Mouse (Mus musculus) liver, postnatal 0 days (tissue): ENCODE measurements around the gene Clec4a1. TPM values are rescaled to one million over a fixed set of nuclear protein-coding genes. Genes with fewer than 3 reads are reported as not detected.

Experiments
- ATAC-seq: fragments of 200-750 bp; cut with Nextera tagmentation; 2 replicates; pipeline ENCODE4 v1.8.0; 2017; ENCODE audit warnings: mild to moderate bottlenecking, moderate library complexity
- DNase-seq: peaks from one replicate; pipeline ENCODE4 v3.0.0-alpha.2; 2016
- H3K27ac ChIP-seq: fragments of 300-500 bp; sonication (generic); 2 replicates; pipeline ENCODE4 v1.5.1; 2014; ENCODE audit warnings: antibody characterized with exemption, moderate library complexity, mild to moderate bottlenecking, low read depth
- H3K27me3 ChIP-seq: fragments of 300-500 bp; sonication (generic); 2 replicates; pipeline ENCODE4 v1.6.1; 2014; ENCODE audit warnings: low read length, control low read depth, mixed read lengths; ENCODE audit not compliant: insufficient read depth
- H3K36me3 ChIP-seq: fragments of 300-500 bp; sonication (generic); replicated peaks from 2 replicates; pipeline ENCODE4 v1.6.1; 2014; ENCODE audit warnings: mild to moderate bottlenecking, control low read depth, low read length, moderate library complexity, mixed read lengths; ENCODE audit not compliant: insufficient read depth
- H3K4me1 ChIP-seq: fragments of 300-500 bp; sonication (generic); 2 replicates; pipeline ENCODE4 v1.6.1; 2014; ENCODE audit warnings: antibody characterized with exemption, mild to moderate bottlenecking, control low read depth; ENCODE audit not compliant: insufficient read depth
- H3K4me2 ChIP-seq: fragments of 300-500 bp; sonication (generic); 2 replicates; pipeline ENCODE4 v1.6.1; 2014; ENCODE audit warnings: low read depth, mild to moderate bottlenecking, low read length, moderate library complexity, mixed read lengths
- H3K4me3 ChIP-seq: fragments of 300-500 bp; sonication (generic); 2 replicates; pipeline ENCODE4 v1.5.1; 2014; ENCODE audit warnings: low read depth, low read length
- H3K9ac ChIP-seq: fragments of 300-500 bp; sonication (generic); replicated peaks from 2 replicates; pipeline ENCODE4 v1.6.1; 2014; ENCODE audit warnings: mild to moderate bottlenecking, moderate library complexity
- H3K9me3 ChIP-seq: fragments of 300-500 bp; sonication (generic); 2 replicates; pipeline ENCODE4 v1.6.1; 2016; ENCODE audit warnings: mild to moderate bottlenecking, control low read depth, low read length, mixed read lengths
- CTCF ChIP-seq: sonication (generic); IDR thresholded peaks from 2 replicates; pipeline ENCODE4 v1.5.1; 2016; ENCODE audit warnings: antibody characterized with exemption, low read depth
- EP300 ChIP-seq: IDR thresholded peaks from 2 replicates; pipeline ENCODE4 v1.6.1; 2016; ENCODE audit warnings: antibody characterized with exemption, low read depth, mild to moderate bottlenecking
- WGBS: fragments of 180-500 bp; shearing (Covaris S2); extraction: QIAGEN DNeasy Blood & Tissue Kit; methylation state at CpG from one replicate; pipeline ENCODE4 v1.1.7; 2014; ENCODE audit not compliant: insufficient replicate concordance; 5-methylcytosine and 5-hydroxymethylcytosine counted together
- polyA plus RNA-seq: library from polyadenylated mRNA; unstranded; fragments of >200 nt; fragmentation: Nextera tagmentation; extraction: Ambion mirVana; gene quantifications from 2 replicates; pipeline ENCODE4 v1.2.1, GENCODE M21; 2015

Clec4a1 gene
- polyA plus RNA-seq, 1 experiment from 2014 or later = 6.4 TPM

- Histone ChIP-seq H3K4me3 (no peak overlapping the region), H3K27ac (peak overlapping the region; percentile 63), H3K36me3 (peaks cover 62% of the 10 kb centered on the region), H3K27me3 (no peaks in the 10 kb centered on the region), H3K4me1 (peaks cover 22% of the 10 kb centered on the region; the same call in 1 of the 2 replicates), H3K4me2 (peak overlapping the region; percentile 3; the same call in 1 of the 2 replicates), H3K9ac (no peak overlapping the region), H3K9me3 (no peaks in the 10 kb centered on the region)
- WGBS = 61% methylated on average over 7 of the region's 7 CpGs
- TF ChIP-seq EP300 = no peak
- no peak for TF ChIP-seq CTCF
- ATAC-seq = peak; percentile 72
- no peak for DNase-seq
These were observed 41.7 kb upstream of the Clec4a1 start for GRCm38 (mm10) chr6:122879781-122880505.

DNA sequence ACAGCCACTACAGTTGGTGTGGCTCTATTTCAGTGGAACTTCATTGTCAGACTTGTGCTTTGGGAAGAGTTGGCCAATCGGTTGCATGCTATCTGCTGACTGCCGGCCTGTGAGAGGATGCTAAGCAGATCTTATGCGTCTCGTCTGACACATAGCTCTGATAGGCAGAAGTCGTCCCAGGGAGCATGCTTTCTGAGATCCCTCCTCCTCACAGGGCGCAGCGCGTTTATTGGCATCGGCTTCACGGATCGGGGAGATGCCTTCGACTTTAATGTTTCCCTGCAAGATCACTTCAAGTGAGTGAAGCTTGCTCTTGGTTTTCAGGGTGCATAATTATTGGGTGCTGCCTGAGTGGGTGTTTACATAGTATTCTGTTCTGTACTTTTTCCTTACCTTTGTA lies 40.4 kb upstream of the Clec4a1 start:
- no peak overlapping the region for H3K4me2 ChIP-seq
- no peak overlapping the region for H3K4me3 ChIP-seq
- 91% methylated on average over 12 of the region's 12 CpGs for WGBS
- H3K9ac ChIP-seq = no peak overlapping the region
- peaks cover 14% of the 10 kb centered on the region; the same call in 1 of the 2 replicates for H3K4me1 ChIP-seq
- no peak for ATAC-seq
- H3K27ac ChIP-seq = no peak overlapping the region
- H3K9me3 ChIP-seq = no peaks in the 10 kb centered on the region
- TF ChIP-seq CTCF (no peak), EP300 (no peak)
- DNase-seq = no peak
- no peaks in the 10 kb centered on the region for H3K27me3 ChIP-seq
- H3K36me3 ChIP-seq = peaks cover 72% of the 10 kb centered on the region

DNA sequence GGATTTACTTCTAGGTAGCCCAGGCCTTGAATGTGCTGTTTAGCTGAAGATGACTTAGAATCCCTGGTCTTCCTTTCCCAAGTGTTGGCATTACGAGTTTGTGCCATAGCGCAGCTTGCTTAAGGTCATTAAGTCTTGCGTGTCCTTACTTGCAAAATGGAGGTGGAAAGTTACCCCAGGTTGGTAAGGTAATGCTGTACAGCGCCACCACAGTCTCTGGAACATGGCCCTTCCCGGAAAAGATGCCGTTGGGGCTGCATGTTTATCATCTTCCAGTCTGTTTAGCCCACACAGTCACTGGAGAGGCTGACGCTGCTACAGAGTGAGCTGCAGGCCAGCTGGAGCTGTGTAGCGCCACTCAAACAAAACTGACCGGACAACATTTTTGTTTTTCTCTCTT lies 38.0 kb upstream of the Clec4a1 start:
- H3K9me3 ChIP-seq = no peaks in the 10 kb centered on the region
- peaks cover 6% of the 10 kb centered on the region; the same call in 1 of the 2 replicates for H3K4me1 ChIP-seq
- H3K27me3 ChIP-seq = no peaks in the 10 kb centered on the region
- no peak for TF ChIP-seq EP300
- no peak for TF ChIP-seq CTCF
- WGBS = 89% methylated on average over 9 of the region's 9 CpGs
- no peak overlapping the region for H3K9ac ChIP-seq
- DNase-seq (peak; percentile 11), ATAC-seq (no peak)
- no peak overlapping the region for H3K4me3 ChIP-seq
- no peak overlapping the region for H3K27ac ChIP-seq
- H3K36me3 ChIP-seq = peaks cover 83% of the 10 kb centered on the region
- H3K4me2 ChIP-seq = no peak overlapping the region

GRCm38 (mm10) chr6:122889599-122889998 lies 32.0 kb upstream of the Clec4a1 start:
- WGBS = 81% methylated on average over 2 of the region's 2 CpGs

GRCm38 (mm10) chr6:122892442-122893049 lies 29.1 kb upstream of the Clec4a1 start:
- Histone ChIP-seq H3K4me3 (no peak overlapping the region), H3K27me3 (no peaks in the 10 kb centered on the region), H3K4me2 (no peak overlapping the region), H3K4me1 (no peaks in the 10 kb centered on the region), H3K36me3 (peaks cover 35% of the 10 kb centered on the region), H3K27ac (no peak overlapping the region), H3K9me3 (no peaks in the 10 kb centered on the region), H3K9ac (no peak overlapping the region)
- ATAC-seq = peak; percentile 55; the same call in 1 of the 2 replicates
- WGBS = 15% methylated on average over 2 of the region's 2 CpGs
- peak; percentile 76 for DNase-seq
- TF ChIP-seq CTCF (peak; percentile 92), EP300 (no peak)

More at GRCm38 (mm10) chr6:122889599-122889998, 32.0 kb upstream of the Clec4a1 start:
- Histone ChIP-seq H3K9me3 (no peaks in the 10 kb centered on the region), H3K9ac (no peak overlapping the region), H3K27me3 (no peaks in the 10 kb centered on the region), H3K4me3 (no peak overlapping the region), H3K27ac (no peak overlapping the region), H3K4me2 (no peak overlapping the region), H3K36me3 (peaks cover 59% of the 10 kb centered on the region), H3K4me1 (no peaks in the 10 kb centered on the region)
- no peak for ATAC-seq
- TF ChIP-seq CTCF (no peak), EP300 (no peak)
- peak; percentile 6 for DNase-seq

GRCm38 (mm10) chr6:122919922-122920321 lies 1.7 kb upstream of the Clec4a1 start:
- no peak for ATAC-seq
- Histone ChIP-seq H3K36me3 (no peaks in the 10 kb centered on the region), H3K4me2 (no peak overlapping the region), H3K4me1 (no peaks in the 10 kb centered on the region), H3K27ac (no peak overlapping the region), H3K27me3 (no peaks in the 10 kb centered on the region), H3K4me3 (no peak overlapping the region), H3K9ac (no peak overlapping the region), H3K9me3 (no peaks in the 10 kb centered on the region)
- DNase-seq = no peak
- 53% methylated on average over 4 of the region's 4 CpGs for WGBS
- TF ChIP-seq CTCF (no peak), EP300 (no peak)
